Mouse (Mus musculus) erythroblast, embryonic 14.5 days (primary cell): ENCODE results near the gene Pappa2. TPM values are rescaled to one million over a fixed set of nuclear protein-coding genes. Genes with fewer than 3 reads are reported as not detected.

Experiments used
- H3K27me3 ChIP-seq: 2 replicates; pipeline ENCODE4 v1.6.1; 2012; ENCODE audit warnings: inconsistent platforms; ENCODE audit not compliant: control insufficient read depth
- H3K36me3 ChIP-seq: 2 replicates; pipeline ENCODE4 v1.6.1; 2012; ENCODE audit warnings: mild to moderate bottlenecking, inconsistent platforms; ENCODE audit not compliant: control insufficient read depth
- H3K4me1 ChIP-seq: 2 replicates; pipeline ENCODE4 v1.6.1; 2012; ENCODE audit warnings: inconsistent platforms; ENCODE audit not compliant: control insufficient read depth
- H3K4me3 ChIP-seq: replicated peaks from 2 replicates; pipeline ENCODE3; 2012; ENCODE audit warnings: moderate library complexity, mild to moderate bottlenecking, inconsistent platforms
- H3K9me3 ChIP-seq: 2 replicates; pipeline ENCODE4 v1.6.1; 2012; ENCODE audit warnings: low read length, inconsistent platforms, mixed read lengths; ENCODE audit not compliant: control insufficient read depth
- GATA1 ChIP-seq: IDR thresholded peaks from 2 replicates; pipeline ENCODE4 v1.6.1; 2012; ENCODE audit warnings: low read length, inconsistent platforms, mixed read lengths
- TAL1 ChIP-seq: IDR thresholded peaks from 3 replicates; pipeline ENCODE4 v1.6.1; 2012; ENCODE audit warnings: low read length, inconsistent platforms, mixed read lengths
- polyA plus RNA-seq: library from polyadenylated mRNA; stranded (reverse); fragments of >175 nt; gene quantifications from 2 replicates; pipeline ENCODE4 v1.2.3, GENCODE M21; 2012

Gene Pappa2
- polyA plus RNA-seq, 1 experiment, result not detected

GRCm38 (mm10) chr1:158949041-158949440 lies 31.2 kb downstream of the Pappa2 start:
- Histone ChIP-seq H3K9me3 (no peaks in the 10 kb centered on the region), H3K4me1 (no peaks in the 10 kb centered on the region), H3K27me3 (no peaks in the 10 kb centered on the region), H3K4me3 (no peak overlapping the region), H3K36me3 (no peaks in the 10 kb centered on the region)
- TF ChIP-seq GATA1 (no peak), TAL1 (no peak)

- Histone ChIP-seq H3K9me3 (no peaks in the 10 kb centered on the region), H3K4me3 (no peak overlapping the region), H3K27me3 (no peaks in the 10 kb centered on the region), H3K36me3 (no peaks in the 10 kb centered on the region), H3K4me1 (no peaks in the 10 kb centered on the region)
- TF ChIP-seq GATA1 (no peak), TAL1 (no peak)
These were observed 32.1 kb downstream of the Pappa2 start for GRCm38 (mm10) chr1:158947981-158948735.

GRCm38 (mm10) chr1:158944936-158945335 lies 35.4 kb downstream of the Pappa2 start:
- TF ChIP-seq GATA1 (no peak), TAL1 (no peak)

GRCm38 (mm10) chr1:158942864-158943263 lies 37.4 kb downstream of the Pappa2 start:
- Histone ChIP-seq H3K27me3 (no peaks in the 10 kb centered on the region), H3K4me1 (no peaks in the 10 kb centered on the region), H3K4me3 (no peak overlapping the region), H3K9me3 (no peaks in the 10 kb centered on the region), H3K36me3 (no peaks in the 10 kb centered on the region)
- TF ChIP-seq TAL1 (no peak), GATA1 (no peak)

More at GRCm38 (mm10) chr1:158944936-158945335, 35.4 kb downstream of the Pappa2 start:
- Histone ChIP-seq H3K4me3 (no peak overlapping the region), H3K27me3 (no peaks in the 10 kb centered on the region), H3K9me3 (no peaks in the 10 kb centered on the region), H3K4me1 (no peaks in the 10 kb centered on the region), H3K36me3 (no peaks in the 10 kb centered on the region)

DNA sequence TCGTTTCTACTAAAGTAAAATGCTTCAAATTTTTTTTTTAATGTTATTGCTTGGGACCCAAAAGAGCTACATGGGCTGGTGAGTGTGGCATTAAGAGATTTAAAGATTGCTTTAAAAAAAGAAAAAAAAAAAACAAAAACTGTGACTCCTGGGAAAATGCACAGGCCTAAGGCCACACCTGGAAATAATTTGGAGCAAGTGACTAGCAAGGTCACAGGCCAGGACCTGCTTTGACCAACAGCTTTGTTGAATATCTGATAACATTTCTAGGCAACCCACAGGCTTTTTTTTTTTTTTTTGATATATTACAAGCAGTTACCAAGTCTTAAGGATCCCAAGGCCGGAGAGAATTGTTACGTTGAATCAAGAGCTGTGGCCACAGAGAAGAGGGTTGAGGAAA lies 39.3 kb downstream of the Pappa2 start:
- Histone ChIP-seq H3K4me3 (no peak overlapping the region), H3K4me1 (no peaks in the 10 kb centered on the region), H3K36me3 (no peaks in the 10 kb centered on the region), H3K9me3 (peaks cover 11% of the 10 kb centered on the region), H3K27me3 (no peaks in the 10 kb centered on the region)
- TF ChIP-seq TAL1 (no peak), GATA1 (no peak)

DNA sequence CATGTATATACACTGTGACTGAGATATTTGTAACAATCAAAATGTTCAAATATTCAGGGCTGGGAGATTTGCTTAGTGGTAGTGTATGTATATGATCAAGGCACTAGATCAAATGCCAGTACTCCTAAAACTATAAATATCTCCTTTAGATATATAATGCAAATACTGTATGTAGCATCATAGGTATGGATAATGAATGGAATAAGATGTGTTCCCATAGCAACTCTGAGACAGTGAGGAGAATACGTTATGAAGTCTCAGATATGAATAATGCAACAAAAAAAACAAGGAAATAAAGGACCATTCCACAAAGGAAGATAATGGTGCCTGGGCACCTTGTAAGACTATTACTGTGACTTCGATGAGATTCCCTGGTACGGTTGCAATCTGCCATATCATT lies 45.8 kb downstream of the Pappa2 start:
- Histone ChIP-seq H3K27me3 (no peaks in the 10 kb centered on the region), H3K9me3 (peaks cover 13% of the 10 kb centered on the region), H3K4me3 (no peak overlapping the region), H3K36me3 (no peaks in the 10 kb centered on the region), H3K4me1 (no peaks in the 10 kb centered on the region)
- TF ChIP-seq TAL1 (no peak), GATA1 (no peak)

DNA sequence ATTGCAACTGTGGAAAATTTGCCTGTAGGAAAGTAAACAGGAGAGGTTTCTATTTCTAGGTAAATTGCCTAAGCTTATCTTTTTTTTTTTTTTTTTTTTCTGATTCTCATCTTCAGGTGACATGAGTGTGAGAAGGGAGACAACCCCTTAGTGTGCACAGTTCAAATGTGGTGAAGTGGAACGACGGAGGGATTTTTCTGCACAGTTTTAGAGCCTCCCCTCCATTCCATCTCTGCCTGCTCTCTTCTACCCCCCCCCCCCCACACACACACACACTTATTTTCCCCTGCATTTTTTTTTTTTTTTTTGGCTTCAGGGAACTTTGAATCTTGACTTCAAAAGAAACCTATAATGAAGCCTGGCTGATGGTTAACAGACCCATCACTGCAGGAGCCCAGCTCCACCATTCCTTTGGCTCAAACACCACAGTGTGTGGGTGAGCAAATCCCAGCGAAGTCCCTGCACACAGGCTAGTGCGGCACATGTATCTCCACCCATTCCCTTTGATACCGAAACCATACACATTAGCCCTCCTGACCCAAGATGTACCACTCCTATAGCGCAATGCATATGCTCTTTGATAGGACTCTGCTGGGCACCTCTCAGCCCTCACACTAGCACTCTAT lies 49.0 kb downstream of the Pappa2 start:
- Histone ChIP-seq H3K27me3 (no peaks in the 10 kb centered on the region), H3K4me3 (no peak overlapping the region), H3K4me1 (no peaks in the 10 kb centered on the region), H3K36me3 (no peaks in the 10 kb centered on the region), H3K9me3 (peaks cover 5% of the 10 kb centered on the region)
- TF ChIP-seq GATA1 (no peak), TAL1 (no peak)

DNA sequence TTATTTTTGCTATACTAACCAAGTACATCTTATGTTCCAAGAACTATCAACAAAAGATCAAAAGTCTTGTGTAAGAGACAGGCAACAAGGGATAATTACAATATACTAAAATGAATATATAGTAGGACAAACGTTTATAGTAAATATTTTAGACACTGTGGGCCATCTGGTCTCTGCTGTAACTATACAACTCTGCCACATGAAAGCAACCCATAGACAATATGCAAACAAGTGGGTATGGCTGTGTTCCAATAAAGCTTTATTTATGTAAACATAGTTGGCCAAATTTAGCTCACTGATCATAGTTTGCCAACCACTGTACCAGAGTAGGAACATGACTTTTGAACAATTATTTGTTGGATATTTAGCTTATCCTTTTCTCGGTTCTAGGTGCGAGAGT lies 50.9 kb downstream of the Pappa2 start:
- H3K4me1 ChIP-seq, result no peaks in the 10 kb centered on the region
- no peak overlapping the region for H3K4me3 ChIP-seq
- H3K27me3 ChIP-seq, result no peaks in the 10 kb centered on the region
- no peaks in the 10 kb centered on the region for H3K9me3 ChIP-seq
- TF ChIP-seq TAL1, result no peak
- no peak for TF ChIP-seq GATA1
- no peaks in the 10 kb centered on the region for H3K36me3 ChIP-seq

DNA sequence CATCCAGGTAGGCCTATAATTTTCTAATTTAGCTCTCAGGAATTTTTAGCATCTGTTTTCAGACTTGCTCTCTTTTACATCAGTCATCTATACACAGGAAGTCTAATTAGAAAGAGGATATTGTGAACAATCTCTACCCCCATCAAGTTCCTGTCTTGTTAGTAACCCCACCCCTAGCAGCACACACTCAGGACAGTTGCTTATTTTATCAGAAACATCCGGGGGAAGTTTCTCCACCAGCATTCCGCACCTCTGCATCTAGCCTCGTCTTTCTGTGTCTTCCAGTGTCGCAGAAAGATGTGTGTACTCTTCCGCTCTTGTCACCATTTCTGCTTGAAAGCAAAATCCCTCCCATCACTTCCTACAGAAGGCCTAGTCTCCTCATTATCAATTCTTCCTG lies 59.8 kb downstream of the Pappa2 start:
- no peaks in the 10 kb centered on the region for H3K36me3 ChIP-seq
- no peaks in the 10 kb centered on the region for H3K27me3 ChIP-seq
- TF ChIP-seq TAL1, result no peak
- no peak for TF ChIP-seq GATA1
- no peaks in the 10 kb centered on the region for H3K4me1 ChIP-seq
- no peak overlapping the region for H3K4me3 ChIP-seq
- H3K9me3 ChIP-seq, result peaks cover 4% of the 10 kb centered on the region; the same call in 1 of the 2 replicates

DNA sequence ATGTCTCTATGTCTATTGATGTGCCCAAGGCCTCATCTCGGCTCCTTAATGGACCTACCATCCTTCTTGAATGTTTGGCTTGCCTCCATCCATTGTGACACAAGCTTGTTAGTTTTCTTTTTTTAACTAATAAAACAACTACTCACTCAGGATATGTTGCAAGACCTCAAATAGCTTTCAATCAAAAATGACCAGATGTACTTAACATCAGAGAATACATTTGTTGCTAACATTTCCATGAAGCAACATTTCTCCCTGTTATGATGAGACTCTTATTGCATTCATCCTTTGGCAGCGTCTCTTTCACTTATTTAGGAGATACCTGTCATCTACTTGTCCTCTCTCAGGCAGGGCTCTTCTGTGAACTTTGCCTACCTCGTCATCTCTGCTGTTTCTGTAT lies 61.4 kb downstream of the Pappa2 start:
- no peak overlapping the region for H3K4me3 ChIP-seq
- no peak for TF ChIP-seq GATA1
- no peak for TF ChIP-seq TAL1
- peaks cover 4% of the 10 kb centered on the region; the same call in 1 of the 2 replicates for H3K9me3 ChIP-seq
- H3K36me3 ChIP-seq, result no peaks in the 10 kb centered on the region
- no peaks in the 10 kb centered on the region for H3K4me1 ChIP-seq
- no peaks in the 10 kb centered on the region for H3K27me3 ChIP-seq
